ENCODE assay signal across 15 mouse cellular contexts in genomic region chr1:57906312-57906711, GRCm38 (mm10).
DNase-seq lines count a peak whose midpoint lies in the region; ATAC-seq and TF ChIP-seq lines count a peak whose summit lies in the region.
"Had no signal": no experiment of that assay in that cellular context is flagged by ENCODE, and none has a peak within 500 bp of the region (broad histone marks: within the 10 kb centered on the region; RNA-seq: fewer than 3 reads in every experiment).

No protein-coding gene starts in this region.

- H3K27ac ChIP-seq in kidney, postnatal 0 days: 0 out of 2 replicates have a peak overlapping the region, but pooled peaks have one; percentile 21
- peak overlapping the region; percentile 66 for H3K27ac ChIP-seq in embryonic facial prominence, embryonic 13.5 days
- peak overlapping the region; percentile 86; the same call in 1 of the 2 replicates for H3K27ac ChIP-seq in stomach, embryonic 14.5 days (ENCODE audit: low read length)
- H3K27ac ChIP-seq: gastrocnemius, adult 2 months; heart, embryonic 10.5 days had no signal

- peak; percentile 52 for DNase-seq in kidney, postnatal 0 days (ENCODE audit: low spot score)
- DNase-seq in kidney, adult 11 months: no peak
- DNase-seq in fibroblast of lung, adult 2 months (ENCODE audit: low read depth): peak; percentile 71
- no peak for DNase-seq in embryo, embryonic 9.5 days (ENCODE audit: extremely low spot score)
- DNase-seq in left cerebral cortex, postnatal 4 days: no peak
- DNase-seq: cerebellum, adult 11 months; gastrocnemius, adult 2 months; liver; lung, postnatal 14 days; right cerebral cortex, postnatal 14 days had no signal

- ATAC-seq in kidney, postnatal 0 days (replicated peaks; ENCODE audit: low FRiP score, low read depth): no peak; the same call in 1 of the 2 replicates
- peak; percentile 44; the same call in 1 of the 2 replicates for ATAC-seq in embryonic facial prominence, embryonic 13.5 days (ENCODE audit: insufficient number of reproducible peaks, insufficient read depth, low FRiP score, low TSS enrichment, low read depth)
- no peak for ATAC-seq in stomach, embryonic 14.5 days (ENCODE audit: insufficient number of reproducible peaks, insufficient read depth, low FRiP score, low read depth)
- ATAC-seq: activated CD4-positive, CD25-positive, alpha-beta regulatory T cell, adult 4 months had no signal

- no peak for TF ChIP-seq CTCF in kidney, postnatal 0 days (IDR thresholded peaks at IDR 0.05; ENCODE audit: low read depth)

- no peak overlapping the region for H3K9ac ChIP-seq in kidney, postnatal 0 days (ENCODE audit: low read depth, low read length)
- H3K9ac ChIP-seq in embryonic facial prominence, embryonic 13.5 days: no peak overlapping the region
- no peak overlapping the region for H3K9ac ChIP-seq in stomach, embryonic 14.5 days (replicated peaks; ENCODE audit: low read depth, low read length)

- no peak overlapping the region for H3K4me2 ChIP-seq in kidney, postnatal 0 days (ENCODE audit: low read length)
- H3K4me2 ChIP-seq in embryonic facial prominence, embryonic 13.5 days: no peak overlapping the region
- H3K4me2 ChIP-seq in stomach, embryonic 14.5 days (replicated peaks; ENCODE audit: low read depth, low read length): no peak overlapping the region
- H3K4me2 ChIP-seq: midbrain, embryonic 11.5 days had no signal

- H3K9me3 ChIP-seq in kidney, postnatal 0 days (replicated peaks; ENCODE audit: low read length): no peaks in the 10 kb centered on the region
- no peaks in the 10 kb centered on the region for H3K9me3 ChIP-seq in embryonic facial prominence, embryonic 13.5 days
- no peaks in the 10 kb centered on the region for H3K9me3 ChIP-seq in stomach, embryonic 14.5 days (ENCODE audit: control insufficient read depth, low read depth, low read length)
- H3K9me3 ChIP-seq: heart, embryonic 10.5 days had no signal

- H3K4me1 ChIP-seq in kidney, postnatal 0 days (replicated peaks; ENCODE audit: insufficient read depth, low read length): no peaks in the 10 kb centered on the region
- peaks cover 29% of the 10 kb centered on the region for H3K4me1 ChIP-seq in embryonic facial prominence, embryonic 13.5 days
- 0 out of 2 replicates have a peak, but pooled peaks cover 3% of the 10 kb centered on the region for H3K4me1 ChIP-seq in stomach, embryonic 14.5 days (ENCODE audit: control insufficient read depth, insufficient read depth, low read length)

- H3K27me3 ChIP-seq in kidney, postnatal 0 days (ENCODE audit: insufficient read depth, low read length): no peaks in the 10 kb centered on the region
- no peaks in the 10 kb centered on the region for H3K27me3 ChIP-seq in embryonic facial prominence, embryonic 13.5 days
- no peaks in the 10 kb centered on the region for H3K27me3 ChIP-seq in stomach, embryonic 14.5 days (ENCODE audit: control insufficient read depth, insufficient read depth, low read length)

- intact Hi-C loops in left cerebral cortex, postnatal 4 days (cut with DNase I): no loop called here

- H3K4me3 ChIP-seq in kidney, postnatal 0 days (replicated peaks; ENCODE audit: low read depth, low read length): no peak overlapping the region
- no peak overlapping the region for H3K4me3 ChIP-seq in embryonic facial prominence, embryonic 13.5 days
- no peak overlapping the region for H3K4me3 ChIP-seq in stomach, embryonic 14.5 days (ENCODE audit: low read depth, low read length)
- H3K4me3 ChIP-seq: gastrocnemius, adult 2 months; heart, embryonic 10.5 days had no signal

- H3K36me3 ChIP-seq in kidney, postnatal 0 days (ENCODE audit: insufficient read depth, low read length): peaks cover 11% of the 10 kb centered on the region; the same call in 1 of the 2 replicates
- peaks cover 47% of the 10 kb centered on the region for H3K36me3 ChIP-seq in embryonic facial prominence, embryonic 13.5 days
- H3K36me3 ChIP-seq in stomach, embryonic 14.5 days (ENCODE audit: control insufficient read depth, insufficient read depth, low read length): peaks cover 23% of the 10 kb centered on the region

Comparison
In these comparisons a context has a peak if more than half of its experiments do, and no peak if none do; other contexts are left out.
1. DNase-seq: peak in kidney, postnatal 0 days (single experiment) and fibroblast of lung, adult 2 months (single experiment); none in kidney, adult 11 months (single experiment), embryo, embryonic 9.5 days (single experiment) and left cerebral cortex, postnatal 4 days (single experiment).
2. H3K27ac ChIP-seq: peak in every context shown above with its lines; median percentile 86 in stomach, embryonic 14.5 days; 66 in embryonic facial prominence, embryonic 13.5 days; 21 in kidney, postnatal 0 days.